Mouse (Mus musculus) erythroblast, embryonic 14.5 days (primary cell): ENCODE data around the gene Megf8.

Source experiments
- GATA1 ChIP-seq: IDR thresholded peaks from 2 replicates; pipeline ENCODE4 v1.6.1; 2012; ENCODE audit warnings: low read length, inconsistent platforms, mixed read lengths
- TAL1 ChIP-seq: IDR thresholded peaks from 3 replicates; pipeline ENCODE4 v1.6.1; 2012; ENCODE audit warnings: low read length, inconsistent platforms, mixed read lengths

DNA sequence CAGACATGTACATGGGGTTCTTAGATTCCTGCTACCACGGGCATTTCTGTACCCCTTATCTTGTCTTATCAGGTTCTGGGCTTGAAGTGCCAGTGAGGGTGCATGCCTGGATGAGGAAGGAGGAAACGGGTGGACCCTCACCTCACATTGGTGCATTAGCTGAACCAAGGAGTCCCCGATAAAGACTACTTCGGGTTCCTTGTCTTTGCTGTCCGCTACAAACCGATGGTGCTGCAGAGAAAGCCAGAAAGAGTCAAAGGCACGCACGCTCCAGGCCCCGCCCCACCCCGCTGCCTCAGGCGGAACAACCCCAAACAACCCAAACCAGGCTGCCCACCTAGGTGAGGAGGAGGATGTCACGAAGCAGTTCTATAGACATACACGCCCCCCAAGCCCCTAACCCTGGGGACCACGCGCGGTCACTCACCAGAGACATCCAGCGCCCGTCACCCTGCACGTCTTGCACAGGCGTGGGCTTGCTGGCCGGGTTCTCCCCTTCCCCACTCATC lies 20.0 kb upstream of the Megf8 start:
- TF ChIP-seq GATA1 (no peak), TAL1 (no peak)
